8 mouse cellular contexts compared by ENCODE assay signal in the genomic region with DNA sequence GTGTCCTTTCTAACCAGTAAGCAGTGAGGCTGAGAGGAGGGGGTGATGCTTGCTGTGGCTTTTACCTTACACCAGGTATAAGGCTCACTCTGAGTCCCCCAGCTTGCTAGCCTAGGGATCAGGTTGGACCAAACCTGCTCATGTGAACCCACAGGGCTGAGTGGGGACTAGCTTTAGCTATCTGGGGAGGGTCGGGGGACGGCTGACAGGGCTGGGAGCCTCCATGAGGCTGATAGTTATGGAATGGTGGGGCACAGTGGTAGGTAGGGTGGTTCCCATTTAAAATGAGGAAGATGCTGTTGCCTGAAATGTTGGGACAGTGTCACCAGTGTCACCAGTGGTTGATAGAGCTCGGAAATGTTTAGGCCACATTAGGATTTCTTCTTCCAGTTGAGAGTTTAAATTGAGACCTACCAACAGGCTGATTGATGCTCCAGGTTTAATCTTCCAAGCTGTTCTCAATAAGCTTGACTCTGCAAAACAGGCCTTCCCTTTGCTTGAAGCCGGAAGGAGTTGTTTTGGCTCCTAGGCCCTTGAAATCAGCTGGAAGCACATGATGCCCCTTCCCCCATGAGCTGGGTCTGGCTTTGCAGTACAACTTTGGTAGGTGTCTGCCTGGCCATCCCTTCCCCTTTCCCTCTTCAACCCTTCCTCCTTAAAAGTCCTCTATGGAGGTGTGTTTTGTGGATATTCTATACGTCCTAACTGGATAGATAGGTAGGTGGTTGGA. TPM values are rescaled to one million over a fixed set of nuclear protein-coding genes. Genes with fewer than 3 reads are reported as not detected.
DNase-seq lines count a peak whose midpoint lies in the region; ATAC-seq and TF ChIP-seq lines count a peak whose summit lies in the region.

No protein-coding gene starts in this region.

- WGBS in hindbrain, embryonic 13.5 days = 51% methylated on average over 5 of the region's 5 CpGs
- 51% methylated on average over 5 of the region's 5 CpGs for WGBS in liver, postnatal 0 days (ENCODE audit: insufficient replicate concordance)

- DNase-seq in embryo, embryonic 11 days = peak; percentile 5
- DNase-seq in embryo, embryonic 10 days (ENCODE audit: low spot score) = no peak
- DNase-seq in liver, postnatal 0 days = no peak
- no peak for DNase-seq in urinary bladder, postnatal 25 days (ENCODE audit: low spot score)
- DNase-seq in thymus, postnatal 14 days = no peak

- peak overlapping the region; percentile 99 for H3K4me2 ChIP-seq in hindbrain, embryonic 13.5 days
- peak overlapping the region; percentile 87 for H3K4me2 ChIP-seq in liver, postnatal 0 days (ENCODE audit: low read depth, low read length)

- no peaks in the 10 kb centered on the region for H3K36me3 ChIP-seq in hindbrain, embryonic 13.5 days
- no peaks in the 10 kb centered on the region for H3K36me3 ChIP-seq in liver, postnatal 0 days (replicated peaks; ENCODE audit: insufficient read depth, low read length)

- H3K9ac ChIP-seq in hindbrain, embryonic 13.5 days = peak overlapping the region; percentile 92
- peak overlapping the region; percentile 84 for H3K9ac ChIP-seq in liver, postnatal 0 days (replicated peaks)

- H3K27me3 ChIP-seq in hindbrain, embryonic 13.5 days = no peaks in the 10 kb centered on the region
- no peaks in the 10 kb centered on the region for H3K27me3 ChIP-seq in liver, postnatal 0 days (ENCODE audit: insufficient read depth, low read length)

- H3K9me3 ChIP-seq in hindbrain, embryonic 13.5 days = no peaks in the 10 kb centered on the region
- no peaks in the 10 kb centered on the region for H3K9me3 ChIP-seq in liver, postnatal 0 days (ENCODE audit: low read length)

- no peak for ATAC-seq in hindbrain, embryonic 13.5 days (ENCODE audit: low FRiP score)
- no peak for ATAC-seq in liver, postnatal 0 days
- no peak for ATAC-seq in monocyte, adult 5-6 weeks (replicated peaks; ENCODE audit: insufficient number of reproducible peaks, low FRiP score, low TSS enrichment, poor library complexity, severe bottlenecking)

- H3K4me3 ChIP-seq in brown adipose tissue, adult 24 weeks (ENCODE audit: insufficient read depth, low read depth, low read length) = peak overlapping the region; percentile 95
- peak overlapping the region; percentile 74 for H3K4me3 ChIP-seq in hindbrain, embryonic 13.5 days
- peak overlapping the region; percentile 83 for H3K4me3 ChIP-seq in liver, postnatal 0 days (ENCODE audit: low read depth, low read length)

- TF ChIP-seq EP300 in liver, postnatal 0 days (IDR thresholded peaks at IDR 0.05; ENCODE audit: low read depth) = no peak

- H3K27ac ChIP-seq in brown adipose tissue, adult 24 weeks (replicated peaks; ENCODE audit: low read depth, low read length) = no peak overlapping the region
- no peak overlapping the region for H3K27ac ChIP-seq in hindbrain, embryonic 13.5 days
- H3K27ac ChIP-seq in liver, postnatal 0 days (ENCODE audit: low read depth) = 0 out of 2 replicates have a peak overlapping the region, but pooled peaks have one; percentile 29

- no peak for TF ChIP-seq CTCF in liver, postnatal 0 days (IDR thresholded peaks at IDR 0.05; ENCODE audit: low read depth)

- H3K4me1 ChIP-seq in brown adipose tissue, adult 24 weeks (ENCODE audit: control insufficient read depth, insufficient read depth, insufficient read length, low read length) = peaks cover 21% of the 10 kb centered on the region
- peaks cover 59% of the 10 kb centered on the region for H3K4me1 ChIP-seq in hindbrain, embryonic 13.5 days (replicated peaks)
- H3K4me1 ChIP-seq in liver, postnatal 0 days (ENCODE audit: insufficient read depth) = peaks cover 35% of the 10 kb centered on the region

RNA-seq across cellular contexts. Expression of a gene that starts 1.8 kb away (rescaled TPM):
- polyA plus RNA-seq in brown adipose tissue, adult 24 weeks (2012; ENCODE audit: insufficient read depth, insufficient read length, missing spikeins) = 18.3 and 18.7 TPM in 2 replicates
- polyA plus RNA-seq in hindbrain, embryonic 13.5 days (2015; fragmentation: Nextera tagmentation; extraction: Ambion mirVana) = 22.8 and 24.6 TPM in 2 replicates
- polyA plus RNA-seq in liver, postnatal 0 days (2015; fragmentation: Nextera tagmentation; extraction: Ambion mirVana) = 2.3 and 2.8 TPM in 2 replicates
- 13.0 to 19.2 TPM (median 17.0 TPM) in 3 replicates for total RNA-seq in monocyte, adult 5-6 weeks (2017)
